Mouse (Mus musculus): Measurements from ENCODE around the gene Pacs2. TPM values are rescaled to one million over a fixed set of nuclear protein-coding genes. Genes with fewer than 3 reads are reported as not detected.

The Pacs2 gene
- polyA plus RNA-seq, 1 experiment from 2014 or later, result 30.5 TPM

DNA sequence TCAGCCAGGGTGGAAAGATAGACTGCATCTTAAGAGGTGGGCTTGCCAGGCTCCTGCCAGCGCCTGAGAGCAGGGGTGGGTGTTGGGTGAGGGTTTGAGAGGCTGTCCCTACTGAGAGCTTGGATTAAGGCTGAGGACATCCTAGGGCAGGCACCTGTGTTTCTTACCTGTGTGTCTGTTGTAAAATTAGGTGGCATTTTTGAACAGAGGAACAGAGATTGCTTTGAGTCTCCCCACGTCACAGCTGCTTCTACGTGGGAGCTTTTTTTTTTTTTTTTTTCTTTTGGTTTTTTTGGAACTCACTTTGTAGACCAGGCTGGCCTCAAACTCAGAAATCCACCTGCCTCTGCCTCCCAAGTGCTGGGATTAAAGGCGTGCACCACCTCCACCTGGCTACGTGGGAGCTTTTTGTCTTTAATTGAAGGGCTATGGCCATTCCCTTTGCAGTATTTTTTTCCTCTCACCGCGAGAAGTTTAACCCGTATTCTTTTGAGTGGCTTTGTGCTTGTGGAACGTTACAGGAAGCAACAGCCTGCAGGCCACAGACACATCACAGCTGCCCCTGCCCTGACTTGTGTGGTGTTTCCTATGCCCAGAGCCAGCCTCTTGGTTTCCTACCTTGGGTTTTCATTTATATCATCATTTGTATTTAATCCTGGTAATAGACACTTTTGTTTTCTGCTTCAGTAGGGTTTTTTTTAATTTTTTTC, 87.1 kb downstream of the Pacs2 start:
- 87% methylated on average over 9 of the region's 9 CpGs for WGBS
- peak overlapping the region; percentile 96; the same call in 1 of the 2 replicates for H3K4me2 ChIP-seq (replicated peaks)
- H3K27ac ChIP-seq, result no peak overlapping the region
- ATAC-seq (ENCODE audit: low FRiP score, low read depth), result no peak
- H3K36me3 ChIP-seq, result no peaks in the 10 kb centered on the region
- H3K4me3 ChIP-seq, result no peak overlapping the region
- H3K27me3 ChIP-seq (replicated peaks), result no peaks in the 10 kb centered on the region
- no peak overlapping the region for H3K9ac ChIP-seq
- H3K9me3 ChIP-seq, result no peaks in the 10 kb centered on the region
- peaks cover 36% of the 10 kb centered on the region for H3K4me1 ChIP-seq

DNA sequence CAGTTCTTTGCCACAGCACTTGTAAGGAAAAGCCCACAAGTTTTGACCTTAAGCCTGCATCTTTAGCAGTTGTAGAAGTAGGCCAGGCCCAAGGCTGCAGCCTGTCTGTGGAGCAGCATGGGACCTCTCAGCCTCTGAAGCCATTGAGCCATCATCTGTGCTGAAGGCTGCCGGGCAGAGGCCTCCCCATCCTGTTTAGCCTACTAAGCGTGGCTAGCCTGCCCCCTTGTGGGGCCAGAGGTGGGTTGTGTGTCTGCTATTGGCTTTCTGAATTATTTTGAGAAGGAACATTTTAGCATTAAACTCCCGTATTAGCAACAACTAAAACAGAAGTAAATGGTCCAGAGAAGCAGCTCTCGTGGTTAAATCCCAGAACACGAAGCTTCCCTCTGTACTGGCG, 88.2 kb downstream of the Pacs2 start:
- Histone ChIP-seq H3K4me1 (peaks cover 29% of the 10 kb centered on the region), H3K9me3 (no peaks in the 10 kb centered on the region), H3K4me2 (replicated peaks) (no peak overlapping the region), H3K4me3 (no peak overlapping the region), H3K36me3 (no peaks in the 10 kb centered on the region), H3K9ac (no peak overlapping the region), H3K27ac (no peak overlapping the region), H3K27me3 (replicated peaks) (no peaks in the 10 kb centered on the region)
- ATAC-seq (ENCODE audit: low FRiP score, low read depth), result no peak
- WGBS, result 66% methylated on average over 6 of the region's 6 CpGs

DNA sequence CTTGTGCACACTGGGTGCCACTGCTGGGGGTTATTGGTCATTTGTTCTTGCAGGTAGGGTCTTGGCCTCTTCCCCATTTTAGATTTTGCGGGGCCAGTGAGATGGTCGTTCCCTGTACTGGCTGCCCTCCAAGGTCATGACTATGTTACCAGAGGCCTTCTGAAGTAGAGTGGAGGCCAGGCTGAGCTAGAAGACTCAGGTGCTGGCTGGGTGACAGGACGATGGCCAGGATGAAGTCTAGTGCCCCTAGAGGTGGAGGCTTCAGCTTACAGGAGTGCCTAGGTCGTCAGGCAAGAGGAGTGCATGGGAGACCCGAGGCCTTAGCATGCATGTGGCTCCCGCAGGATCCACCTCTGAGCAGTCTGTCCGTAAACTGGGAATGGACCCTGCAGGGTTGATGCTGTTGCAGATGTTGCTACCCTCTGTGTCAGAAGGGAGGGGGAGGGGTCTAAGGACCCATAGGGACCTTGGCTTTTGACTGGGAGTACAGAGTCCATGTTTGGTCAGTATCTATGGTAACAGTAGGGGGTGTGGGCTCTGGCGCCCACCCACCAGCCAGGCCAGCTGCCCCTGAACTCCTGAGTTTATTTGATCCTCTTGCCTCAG, 89.6 kb downstream of the Pacs2 start:
- no peak overlapping the region for H3K9ac ChIP-seq
- 87% methylated on average over 8 of the region's 8 CpGs for WGBS
- H3K4me2 ChIP-seq (replicated peaks), result no peak overlapping the region
- ATAC-seq (ENCODE audit: low FRiP score, low read depth), result no peak
- H3K36me3 ChIP-seq, result no peaks in the 10 kb centered on the region
- no peaks in the 10 kb centered on the region for H3K9me3 ChIP-seq
- H3K4me1 ChIP-seq, result peaks cover 23% of the 10 kb centered on the region
- no peaks in the 10 kb centered on the region for H3K27me3 ChIP-seq (replicated peaks)
- no peak overlapping the region for H3K4me3 ChIP-seq
- no peak overlapping the region for H3K27ac ChIP-seq

DNA sequence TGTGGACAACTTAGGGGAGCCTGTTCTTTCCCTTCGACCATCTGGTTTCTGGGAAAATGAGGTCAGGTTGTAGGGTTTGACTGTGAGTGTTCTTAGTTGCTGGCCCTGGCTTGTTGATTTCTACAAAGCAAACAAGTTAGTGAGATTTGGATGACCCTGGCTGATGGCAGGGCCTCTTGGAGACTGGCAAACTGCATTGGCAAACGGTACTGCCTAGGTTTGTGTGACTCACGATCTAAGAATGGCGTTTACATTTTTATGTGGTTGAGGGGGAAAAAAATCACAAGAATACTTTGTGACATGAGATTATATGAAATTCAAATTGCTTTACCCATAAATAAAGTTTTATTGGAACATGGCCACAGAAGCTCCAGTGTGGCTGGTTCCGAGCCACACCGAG, 92.1 kb downstream of the Pacs2 start:
- Histone ChIP-seq H3K9me3 (no peaks in the 10 kb centered on the region), H3K4me1 (peaks cover 5% of the 10 kb centered on the region; the same call in 1 of the 2 replicates), H3K36me3 (no peaks in the 10 kb centered on the region), H3K27ac (no peak overlapping the region), H3K9ac (no peak overlapping the region), H3K4me3 (no peak overlapping the region), H3K4me2 (replicated peaks) (no peak overlapping the region), H3K27me3 (replicated peaks) (no peaks in the 10 kb centered on the region)
- ATAC-seq (ENCODE audit: low FRiP score, low read depth), result no peak
- 94% methylated on average over 6 of the region's 6 CpGs for WGBS

DNA sequence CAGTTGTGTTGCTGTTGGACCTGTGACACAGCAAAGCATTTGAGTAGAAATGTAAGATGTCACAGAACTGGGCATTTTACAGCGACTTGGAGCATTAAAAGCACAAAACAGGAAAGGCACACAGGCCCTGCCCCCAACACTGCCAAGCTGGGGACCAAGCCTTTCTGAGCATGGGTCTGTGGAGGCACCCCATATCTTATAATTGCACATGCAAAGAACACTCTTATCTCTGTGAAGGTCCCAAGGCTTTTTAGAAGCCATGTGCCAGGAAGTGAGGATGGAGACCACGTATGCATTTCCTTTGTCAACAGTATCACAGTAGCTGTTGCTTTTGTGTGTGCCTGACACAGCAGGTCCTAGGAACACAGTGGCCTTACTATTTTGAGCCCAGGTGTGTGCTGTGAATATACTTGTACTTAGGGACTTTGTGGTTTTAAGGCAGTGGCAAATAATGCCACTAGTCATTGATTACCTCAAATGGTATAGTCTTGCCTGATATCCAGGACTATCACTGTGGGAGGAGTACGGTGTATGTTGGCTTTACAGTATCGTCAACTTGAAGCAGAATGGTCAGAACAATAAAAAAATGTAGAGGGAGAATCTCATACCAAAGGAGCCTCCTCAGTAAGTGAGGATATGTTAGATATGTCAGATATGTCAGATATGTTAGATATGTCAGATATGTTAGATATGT, 93.3 kb downstream of the Pacs2 start:
- Histone ChIP-seq H3K27me3 (replicated peaks) (no peaks in the 10 kb centered on the region), H3K36me3 (peaks cover 3% of the 10 kb centered on the region; the same call in 1 of the 2 replicates), H3K4me3 (no peak overlapping the region), H3K27ac (no peak overlapping the region), H3K9me3 (no peaks in the 10 kb centered on the region), H3K4me2 (replicated peaks) (no peak overlapping the region), H3K9ac (no peak overlapping the region), H3K4me1 (peaks cover 5% of the 10 kb centered on the region; the same call in 1 of the 2 replicates)
- WGBS, result 88% methylated on average over 4 of the region's 4 CpGs
- ATAC-seq (ENCODE audit: low FRiP score, low read depth), result no peak

DNA sequence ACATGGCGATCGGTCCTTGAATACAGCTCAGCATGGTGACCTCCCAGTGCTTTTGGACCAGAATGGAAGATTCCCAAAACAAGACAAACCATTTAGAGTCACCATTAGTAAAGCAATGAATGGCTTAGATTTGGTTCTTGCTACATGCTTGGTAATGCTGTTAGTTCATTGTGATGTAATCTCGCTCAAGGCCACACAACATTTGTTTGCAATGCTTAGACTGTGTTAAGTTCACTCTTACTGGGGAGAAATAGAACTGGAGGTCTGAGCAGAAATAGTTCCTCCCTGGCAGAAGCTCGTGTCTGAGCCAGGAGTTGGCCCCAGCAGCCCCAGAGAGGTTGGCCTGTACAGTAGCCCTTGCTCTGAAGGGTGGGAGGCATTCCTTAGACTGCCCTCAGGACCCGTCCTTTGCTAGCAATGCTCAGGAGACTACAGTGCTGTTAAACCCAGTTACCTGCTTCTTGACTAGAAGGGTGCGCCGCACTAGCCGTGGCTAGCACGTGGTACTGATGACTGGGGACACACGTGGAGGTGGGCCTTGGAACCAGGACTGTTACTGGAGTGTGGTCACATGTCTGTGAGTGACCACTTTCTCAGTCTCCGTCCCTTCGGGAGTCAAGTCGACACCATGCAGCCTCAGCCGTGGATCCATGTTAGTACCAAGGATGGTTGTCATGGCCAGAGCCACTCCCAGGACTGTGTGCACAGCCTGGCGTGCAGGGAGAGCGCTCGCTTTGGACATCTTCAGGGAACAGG, 94.4 kb downstream of the Pacs2 start:
- no peak for ATAC-seq (ENCODE audit: low FRiP score, low read depth)
- Histone ChIP-seq H3K9ac (no peak overlapping the region), H3K27ac (no peak overlapping the region), H3K4me2 (replicated peaks) (no peak overlapping the region), H3K36me3 (peaks cover 12% of the 10 kb centered on the region; the same call in 1 of the 2 replicates), H3K4me1 (peaks cover 5% of the 10 kb centered on the region; the same call in 1 of the 2 replicates), H3K27me3 (replicated peaks) (no peaks in the 10 kb centered on the region), H3K4me3 (no peak overlapping the region), H3K9me3 (no peaks in the 10 kb centered on the region)
- 89% methylated on average over 17 of the region's 17 CpGs for WGBS

DNA sequence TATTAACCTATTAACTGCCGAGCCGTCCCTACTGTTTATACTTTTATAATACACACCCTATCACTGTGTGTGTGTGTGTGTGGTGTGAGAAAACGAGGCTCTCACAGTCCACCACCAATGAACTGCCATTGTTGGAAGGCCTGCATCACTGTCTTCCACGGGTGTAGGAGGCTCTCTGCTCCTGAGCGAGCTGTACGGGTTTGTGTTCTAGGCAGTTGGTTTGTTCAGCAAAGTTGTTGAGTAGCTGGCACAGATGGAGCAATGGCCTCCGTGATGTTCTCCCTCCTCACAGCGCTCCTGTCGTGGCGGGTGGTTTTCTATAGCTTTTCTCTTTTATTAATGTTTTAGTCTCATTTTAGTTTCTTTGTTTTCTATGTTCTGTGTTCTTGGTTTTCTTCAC, 95.5 kb downstream of the Pacs2 start:
- Histone ChIP-seq H3K9me3 (no peaks in the 10 kb centered on the region), H3K36me3 (peaks cover 23% of the 10 kb centered on the region), H3K4me1 (peaks cover 5% of the 10 kb centered on the region; the same call in 1 of the 2 replicates), H3K4me2 (replicated peaks) (no peak overlapping the region), H3K27me3 (replicated peaks) (no peaks in the 10 kb centered on the region), H3K27ac (no peak overlapping the region), H3K4me3 (no peak overlapping the region), H3K9ac (no peak overlapping the region)
- ATAC-seq (ENCODE audit: low FRiP score, low read depth), result no peak
- WGBS, result 89% methylated on average over 10 of the region's 10 CpGs

DNA sequence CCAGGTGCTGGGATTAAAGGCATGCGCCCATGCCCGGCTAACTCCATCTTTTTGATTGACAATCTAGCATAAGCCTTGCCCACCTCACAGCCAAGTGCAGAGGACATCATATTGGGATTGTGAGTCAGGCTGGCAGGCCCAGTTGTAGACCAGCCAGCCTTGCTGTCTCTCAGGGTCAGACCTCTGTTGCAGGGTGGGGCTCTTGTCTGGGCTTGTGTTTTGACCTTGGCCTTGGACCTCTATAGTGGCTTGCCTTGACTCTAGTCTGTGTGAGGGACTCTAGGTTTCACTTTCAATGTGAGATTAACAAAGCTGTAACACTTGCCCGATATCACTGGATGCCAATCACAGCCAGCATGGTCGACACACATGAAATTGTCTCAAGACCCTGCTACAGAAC, 99.8 kb downstream of the Pacs2 start:
- peaks cover 56% of the 10 kb centered on the region for H3K36me3 ChIP-seq
- H3K4me2 ChIP-seq (replicated peaks), result no peak overlapping the region
- no peaks in the 10 kb centered on the region for H3K9me3 ChIP-seq
- H3K4me1 ChIP-seq, result peaks cover 5% of the 10 kb centered on the region; the same call in 1 of the 2 replicates
- H3K9ac ChIP-seq, result no peak overlapping the region
- no peak overlapping the region for H3K4me3 ChIP-seq
- 97% methylated on average over 4 of the region's 4 CpGs for WGBS
- no peak overlapping the region for H3K27ac ChIP-seq
- no peaks in the 10 kb centered on the region for H3K27me3 ChIP-seq (replicated peaks)
- ATAC-seq (ENCODE audit: low FRiP score, low read depth), result no peak

DNA sequence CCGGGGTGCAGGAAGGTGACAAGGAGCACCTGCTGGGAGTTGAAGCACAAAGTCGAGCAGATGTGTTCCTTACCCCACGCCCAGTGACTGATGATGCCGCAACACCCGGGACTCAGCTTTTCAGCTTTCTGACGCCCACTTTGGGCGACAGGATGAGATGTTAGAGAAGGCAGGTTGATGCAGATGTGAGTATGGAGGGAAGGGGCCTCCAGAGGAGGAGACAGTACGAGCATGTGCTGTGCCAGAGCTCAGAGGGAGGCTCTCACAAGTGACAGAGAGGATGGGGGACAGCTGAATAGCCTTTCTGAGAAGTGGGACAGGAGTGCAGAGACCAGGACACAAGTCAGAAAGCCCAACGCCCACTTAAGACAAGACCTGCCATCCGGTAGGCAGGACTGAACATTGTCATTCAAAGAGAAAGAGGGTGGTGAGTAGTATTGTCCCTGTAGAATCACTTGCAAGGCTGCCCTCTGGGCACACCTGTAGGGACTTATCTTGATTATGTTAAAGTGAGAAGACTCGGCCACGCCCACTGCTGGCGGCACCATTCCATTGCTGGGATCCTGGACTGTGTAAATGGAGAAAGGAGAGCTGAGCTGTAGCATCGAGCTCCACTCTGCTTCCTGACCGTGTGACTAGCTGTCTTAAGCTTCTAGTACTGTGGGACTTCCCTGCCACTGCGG, 100.7 kb downstream of the Pacs2 start:
- Histone ChIP-seq H3K9me3 (no peaks in the 10 kb centered on the region), H3K27me3 (replicated peaks) (no peaks in the 10 kb centered on the region), H3K4me2 (replicated peaks) (no peak overlapping the region), H3K36me3 (peaks cover 60% of the 10 kb centered on the region), H3K27ac (no peak overlapping the region), H3K4me1 (no peaks in the 10 kb centered on the region), H3K9ac (no peak overlapping the region), H3K4me3 (no peak overlapping the region)
- 89% methylated on average over 16 of the region's 16 CpGs for WGBS
- ATAC-seq (ENCODE audit: low FRiP score, low read depth), result no peak

DNA sequence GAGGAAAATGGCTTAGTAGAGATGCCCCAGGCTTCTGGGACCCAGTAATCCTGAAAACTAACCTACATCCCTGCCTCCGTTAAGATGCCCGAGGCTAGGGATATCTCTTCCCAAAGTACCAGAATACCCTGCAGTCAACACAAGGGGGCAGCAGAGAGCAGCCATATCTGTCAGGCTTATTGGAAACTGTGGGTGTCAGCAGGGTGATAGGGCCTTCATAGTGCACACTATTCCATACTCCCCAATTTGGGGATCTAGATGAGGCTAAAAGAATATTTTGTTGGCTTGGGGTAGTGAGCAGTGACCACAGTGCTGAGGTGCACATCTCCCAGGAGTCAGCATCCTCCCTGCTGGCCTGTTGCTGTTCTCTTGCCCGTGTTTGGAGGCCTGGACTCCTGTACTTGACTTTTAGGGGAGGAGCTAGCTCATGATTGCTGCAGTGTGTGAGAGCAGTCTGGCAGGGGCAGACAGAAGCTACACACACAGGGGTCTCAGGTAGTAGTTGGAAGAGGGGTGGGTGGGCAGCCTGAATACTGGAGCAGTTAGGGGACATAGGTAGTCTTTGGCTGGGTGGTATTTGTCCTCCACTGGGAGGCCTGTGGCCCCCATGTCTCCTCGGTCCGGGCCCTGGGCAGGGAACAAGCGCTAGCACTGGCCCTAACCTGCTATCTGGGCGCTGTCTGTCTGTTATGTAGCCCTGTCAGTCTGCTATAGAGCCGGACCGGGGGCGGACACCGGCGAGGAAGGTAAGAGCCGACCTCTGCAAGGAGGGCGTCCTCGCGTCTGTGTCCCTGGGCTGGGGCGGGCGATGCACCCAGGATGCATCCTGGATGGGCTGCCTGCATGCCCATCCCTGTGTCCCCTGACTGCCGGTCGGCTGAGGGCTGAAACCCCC, 105.5 kb downstream of the Pacs2 start:
- 87% methylated on average over 20 of the region's 20 CpGs for WGBS
- H3K36me3 ChIP-seq, result peaks cover 85% of the 10 kb centered on the region

More for the DNA sequence above, 105.5 kb downstream of the Pacs2 start:
- Histone ChIP-seq H3K4me1 (no peaks in the 10 kb centered on the region), H3K27me3 (replicated peaks) (no peaks in the 10 kb centered on the region), H3K9me3 (no peaks in the 10 kb centered on the region), H3K4me3 (no peak overlapping the region), H3K27ac (no peak overlapping the region), H3K4me2 (replicated peaks) (no peak overlapping the region), H3K9ac (0 out of 2 replicates have a peak overlapping the region, but pooled peaks have one; percentile 17)
- peak; percentile 62; the same call in 1 of the 2 replicates for ATAC-seq (ENCODE audit: low FRiP score, low read depth)
